Mouse (Mus musculus) midbrain, embryonic 12.5 days (tissue): ENCODE data around the gene Zfp202. TPM values are rescaled to one million over a fixed set of nuclear protein-coding genes. Genes with fewer than 3 reads are reported as not detected.
"Not testable (repeated sequence)": the region's sequence is repeated elsewhere in the genome, so short reads cannot be mapped to it uniquely, and the experiment has no call there.

ENCODE experiments used
- ATAC-seq: fragments of 200-750 bp; cut with Nextera tagmentation; 2 replicates; pipeline ENCODE4 v1.8.0; 2017; ENCODE audit warnings: low read depth, moderate TSS enrichment, moderate library complexity; ENCODE audit not compliant: low FRiP score
- H3K27ac ChIP-seq: fragments of 300-500 bp; sonication (generic); replicated peaks from 2 replicates; pipeline ENCODE4 v1.5.1; 2016; ENCODE audit warnings: mild to moderate bottlenecking
- H3K27me3 ChIP-seq: fragments of 300-500 bp; sonication (generic); 2 replicates; pipeline ENCODE4 v1.6.1; 2016; ENCODE audit warnings: mild to moderate bottlenecking
- H3K36me3 ChIP-seq: fragments of 300-500 bp; sonication (generic); 2 replicates; pipeline ENCODE4 v1.6.1; 2016
- H3K4me1 ChIP-seq: fragments of 300-500 bp; sonication (generic); 2 replicates; pipeline ENCODE4 v1.6.1; 2016
- H3K4me2 ChIP-seq: fragments of 300-500 bp; sonication (generic); replicated peaks from 2 replicates; pipeline ENCODE4 v1.6.1; 2016; ENCODE audit warnings: mild to moderate bottlenecking, moderate library complexity
- H3K4me3 ChIP-seq: fragments of 300-500 bp; sonication (generic); 2 replicates; pipeline ENCODE4 v1.5.1; 2016; ENCODE audit warnings: mild to moderate bottlenecking
- H3K9ac ChIP-seq: fragments of 300-500 bp; sonication (generic); replicated peaks from 2 replicates; pipeline ENCODE4 v1.6.1; 2016; ENCODE audit warnings: mild to moderate bottlenecking, moderate library complexity
- H3K9me3 ChIP-seq: fragments of 300-500 bp; sonication (generic); 2 replicates; pipeline ENCODE4 v1.6.1; 2016; ENCODE audit warnings: mild to moderate bottlenecking
- WGBS: fragments of 180-500 bp; shearing (Covaris S2); methylation state at CpG from one replicate; pipeline ENCODE4 v1.1.7; 2016; 5-methylcytosine and 5-hydroxymethylcytosine counted together
- polyA plus RNA-seq: library from polyadenylated mRNA; unstranded; fragments of >200 nt; fragmentation: Nextera tagmentation; extraction: Ambion mirVana; gene quantifications from 2 replicates; pipeline ENCODE4 v1.2.1, GENCODE M21; 2016

The Zfp202 gene
- polyA plus RNA-seq: 8.4 and 9.1 TPM in 2 replicates

- peak within 1 kb of the TSS; percentile 85 for H3K9ac ChIP-seq
- peak within 1 kb of the TSS; percentile 70 for H3K27ac ChIP-seq
- no peaks in the 10 kb centered on the region for H3K27me3 ChIP-seq
- H3K36me3 ChIP-seq: no peaks in the 10 kb centered on the region
- H3K4me2 ChIP-seq: peak within 1 kb of the TSS; percentile 84
- peaks cover 11% of the 10 kb centered on the region for H3K4me1 ChIP-seq
- H3K4me3 ChIP-seq: peak within 1 kb of the TSS; percentile 88
- peak; percentile 98 for ATAC-seq
- WGBS: 0% methylated on average over 51 of the region's 63 CpGs
- no peaks in the 10 kb centered on the region for H3K9me3 ChIP-seq
Measured at GRCm38 (mm10) chr9:40192098-40193038, at the start of gene Zfp202. TSS of gene Zfp202 (plus strand) at chr9:40192316.

GRCm38 (mm10) chr9:40155118-40155644 is 36.9 kb upstream of the Zfp202 start:
- ATAC-seq: no peak
- H3K4me2 ChIP-seq: no peak overlapping the region
- no peaks in the 10 kb centered on the region for H3K4me1 ChIP-seq
- H3K9ac ChIP-seq: no peak overlapping the region
- no peak overlapping the region for H3K4me3 ChIP-seq
- 77% methylated on average over 4 of the region's 4 CpGs for WGBS
- no peaks in the 10 kb centered on the region for H3K36me3 ChIP-seq
- no peaks in the 10 kb centered on the region for H3K9me3 ChIP-seq
- H3K27ac ChIP-seq: no peak overlapping the region
- no peaks in the 10 kb centered on the region for H3K27me3 ChIP-seq

- 89% methylated on average over 1 of the region's 1 CpGs for WGBS
- Histone ChIP-seq H3K9me3 (no peaks in the 10 kb centered on the region), H3K4me2 (no peak overlapping the region), H3K4me1 (no peaks in the 10 kb centered on the region), H3K4me3 (no peak overlapping the region), H3K36me3 (no peaks in the 10 kb centered on the region), H3K9ac (no peak overlapping the region), H3K27me3 (no peaks in the 10 kb centered on the region), H3K27ac (no peak overlapping the region)
- no peak for ATAC-seq
Measured at GRCm38 (mm10) chr9:40166446-40166845, 25.7 kb upstream of the Zfp202 start.

- no peak for ATAC-seq
- Histone ChIP-seq H3K4me3 (no peak overlapping the region), H3K9ac (no peak overlapping the region), H3K4me1 (no peaks in the 10 kb centered on the region), H3K9me3 (no peaks in the 10 kb centered on the region), H3K4me2 (no peak overlapping the region), H3K27ac (no peak overlapping the region), H3K27me3 (no peaks in the 10 kb centered on the region), H3K36me3 (no peaks in the 10 kb centered on the region)
- 84% methylated on average over 6 of the region's 6 CpGs for WGBS
Measured at GRCm38 (mm10) chr9:40177017-40177416, 15.1 kb upstream of the Zfp202 start.

- Histone ChIP-seq H3K9me3 (no peaks in the 10 kb centered on the region), H3K4me1 (no peaks in the 10 kb centered on the region), H3K4me2 (no peak within 1 kb of the TSS), H3K27ac (no peak within 1 kb of the TSS), H3K9ac (no peak within 1 kb of the TSS), H3K27me3 (no peaks in the 10 kb centered on the region), H3K36me3 (no peaks in the 10 kb centered on the region), H3K4me3 (no peak within 1 kb of the TSS)
- WGBS: 91% methylated on average over 5 of the region's 5 CpGs
- no peak for ATAC-seq
Measured at GRCm38 (mm10) chr9:40180620-40181019, 11.5 kb upstream of the Zfp202 start, which contains the start of gene Olfr986. TSS of gene Olfr986 (plus strand) at chr9:40180920.

GRCm38 (mm10) chr9:40185166-40185565 is 7.0 kb upstream of the Zfp202 start:
- H3K4me3 ChIP-seq, H3K4me2 ChIP-seq, H3K36me3 ChIP-seq, H3K4me1 ChIP-seq, H3K9ac ChIP-seq, H3K27ac ChIP-seq, H3K9me3 ChIP-seq, ATAC-seq, H3K27me3 ChIP-seq: not testable (repeated sequence)
- WGBS: 90% methylated on average over 2 of the region's 2 CpGs

GRCm38 (mm10) chr9:40191086-40191876 is 835 bp upstream of the Zfp202 start:
- H3K36me3 ChIP-seq: no peaks in the 10 kb centered on the region
- no peaks in the 10 kb centered on the region for H3K9me3 ChIP-seq
- H3K4me3 ChIP-seq: peak overlapping the region; percentile 88
- peak overlapping the region; percentile 84 for H3K4me2 ChIP-seq
- no peak for ATAC-seq
- peaks cover 11% of the 10 kb centered on the region for H3K4me1 ChIP-seq
- WGBS: 87% methylated on average over 9 of the region's 9 CpGs
- H3K27ac ChIP-seq: no peak overlapping the region
- H3K9ac ChIP-seq: 0 out of 2 replicates have a peak overlapping the region, but pooled peaks have one; percentile 85
- no peaks in the 10 kb centered on the region for H3K27me3 ChIP-seq

GRCm38 (mm10) chr9:40195981-40196380 is 3.9 kb downstream of the Zfp202 start:
- H3K36me3 ChIP-seq: no peaks in the 10 kb centered on the region
- no peaks in the 10 kb centered on the region for H3K9me3 ChIP-seq
- H3K4me1 ChIP-seq: peaks cover 11% of the 10 kb centered on the region
- 95% methylated on average over 3 of the region's 3 CpGs for WGBS
- H3K4me3 ChIP-seq: no peak overlapping the region
- H3K27me3 ChIP-seq: no peaks in the 10 kb centered on the region
- H3K9ac ChIP-seq: no peak overlapping the region
- ATAC-seq: no peak
- no peak overlapping the region for H3K4me2 ChIP-seq
- H3K27ac ChIP-seq: no peak overlapping the region

GRCm38 (mm10) chr9:40206546-40206950 is 14.4 kb downstream of the Zfp202 start:
- Histone ChIP-seq H3K4me2 (no peak overlapping the region), H3K36me3 (peaks cover 45% of the 10 kb centered on the region)
- WGBS: 91% methylated on average over 5 of the region's 5 CpGs

GRCm38 (mm10) chr9:40210744-40211143 is 18.6 kb downstream of the Zfp202 start:
- no peaks in the 10 kb centered on the region for H3K27me3 ChIP-seq
- H3K4me3 ChIP-seq: no peak overlapping the region
- H3K9me3 ChIP-seq: no peaks in the 10 kb centered on the region
- no peak overlapping the region for H3K27ac ChIP-seq
- no peak overlapping the region for H3K9ac ChIP-seq
- H3K4me1 ChIP-seq: no peaks in the 10 kb centered on the region
- ATAC-seq: no peak
- H3K4me2 ChIP-seq: no peak overlapping the region
- WGBS: 87% methylated on average over 2 of the region's 2 CpGs
- H3K36me3 ChIP-seq: peaks cover 71% of the 10 kb centered on the region

More at GRCm38 (mm10) chr9:40206546-40206950, 14.4 kb downstream of the Zfp202 start:
- H3K27ac ChIP-seq: no peak overlapping the region
- no peaks in the 10 kb centered on the region for H3K27me3 ChIP-seq
- H3K9me3 ChIP-seq: no peaks in the 10 kb centered on the region
- H3K4me3 ChIP-seq: no peak overlapping the region
- no peak for ATAC-seq
- H3K9ac ChIP-seq: no peak overlapping the region
- H3K4me1 ChIP-seq: no peaks in the 10 kb centered on the region

GRCm38 (mm10) chr9:40214058-40214457 is 21.9 kb downstream of the Zfp202 start:
- Histone ChIP-seq H3K27me3 (no peaks in the 10 kb centered on the region), H3K9ac (no peak overlapping the region), H3K36me3 (peaks cover 50% of the 10 kb centered on the region), H3K4me2 (no peak overlapping the region), H3K27ac (no peak overlapping the region), H3K4me1 (no peaks in the 10 kb centered on the region), H3K4me3 (no peak overlapping the region), H3K9me3 (no peaks in the 10 kb centered on the region)
- WGBS: 93% methylated on average over 5 of the region's 5 CpGs
- no peak for ATAC-seq

GRCm38 (mm10) chr9:40216651-40217050 is 24.5 kb downstream of the Zfp202 start:
- Histone ChIP-seq H3K4me2 (no peak overlapping the region), H3K27me3 (no peaks in the 10 kb centered on the region), H3K36me3 (peaks cover 25% of the 10 kb centered on the region), H3K4me3 (no peak overlapping the region), H3K27ac (no peak overlapping the region), H3K4me1 (no peaks in the 10 kb centered on the region), H3K9ac (no peak overlapping the region), H3K9me3 (no peaks in the 10 kb centered on the region)
- WGBS: 74% methylated on average over 4 of the region's 4 CpGs
- no peak for ATAC-seq
